Mouse (Mus musculus) myocyte (in vitro differentiated cells): Measurements from ENCODE around the gene Zfp36. TPM values are rescaled to one million over a fixed set of nuclear protein-coding genes. Genes with fewer than 3 reads are reported as not detected.

ENCODE experiments used
- H3K27me3 ChIP-seq: one replicate; pipeline ENCODE4 v1.6.1; 2011; ENCODE audit not compliant: control insufficient read depth, insufficient read depth, insufficient read length
- H3K36me3 ChIP-seq: one replicate; pipeline ENCODE4 v1.6.1; 2011; ENCODE audit not compliant: control insufficient read depth, insufficient read depth
- H3K4me2 ChIP-seq: one replicate; pipeline ENCODE4 v1.6.1; 2011; ENCODE audit warnings: low read depth, control low read depth
- H3K4me3 ChIP-seq: one replicate; pipeline ENCODE4 v1.5.1; 2011; ENCODE audit warnings: mild to moderate bottlenecking, control low read depth, moderate library complexity
- H3K79me2 ChIP-seq: one replicate; pipeline ENCODE4 v1.6.1; 2011; ENCODE audit not compliant: control insufficient read depth, insufficient read depth
- H3ac ChIP-seq: one replicate; pipeline ENCODE4 v1.6.1; 2011; ENCODE audit not compliant: control insufficient read depth, insufficient read length
- CEBPB ChIP-seq: IDR thresholded peaks from 2 replicates; pipeline ENCODE4 v1.6.1; 2011; ENCODE audit warnings: mild to moderate bottlenecking, moderate library complexity; ENCODE audit not compliant: poor library complexity, insufficient read depth, severe bottlenecking
- E2F4 ChIP-seq: IDR thresholded peaks from one replicate; pipeline ENCODE4 v1.6.1; 2011; ENCODE audit warnings: mild to moderate bottlenecking, control low read depth, moderate library complexity; ENCODE audit not compliant: insufficient read depth
- MAX ChIP-seq: IDR thresholded peaks from one replicate; pipeline ENCODE4 v1.6.1; 2011; ENCODE audit warnings: low read depth, mild to moderate bottlenecking, control low read depth
- MYOD1 ChIP-seq, 3 experiments: IDR thresholded peaks; one replicate each; pipeline ENCODE4 v1.6.1; 2011; ENCODE audit warnings: control low read depth in 2 of 3, low read depth in 2 of 3, mild to moderate bottlenecking in 2 of 3, moderate library complexity in 1 of 3; ENCODE audit not compliant: insufficient read length in 2 of 3, control insufficient read depth in 1 of 3
- MYOG ChIP-seq, 3 experiments: IDR thresholded peaks; one replicate each; pipeline ENCODE4 v1.6.1; 2011; ENCODE audit warnings: control low read depth in 2 of 3, low read depth in 2 of 3, mild to moderate bottlenecking in 2 of 3; ENCODE audit not compliant: insufficient read length in 2 of 3, control insufficient read depth in 1 of 3, insufficient read depth in 1 of 3
- POLR2A ChIP-seq: IDR thresholded peaks from one replicate; pipeline ENCODE4 v1.6.1; 2011; ENCODE audit warnings: low read depth, mild to moderate bottlenecking, control low read depth, moderate library complexity; ENCODE audit not compliant: insufficient read length
- POLR2AphosphoS2 ChIP-seq: IDR thresholded peaks from one replicate; pipeline ENCODE4 v1.6.1; 2011; ENCODE audit warnings: low read depth, control low read depth; ENCODE audit not compliant: insufficient read length
- REST ChIP-seq: IDR thresholded peaks from one replicate; pipeline ENCODE4 v1.6.1; 2011; ENCODE audit warnings: mild to moderate bottlenecking, control low read depth, moderate library complexity; ENCODE audit not compliant: insufficient read depth, insufficient read length
- SRF ChIP-seq: IDR thresholded peaks from one replicate; pipeline ENCODE4 v1.6.1; 2011; ENCODE audit warnings: low read depth; ENCODE audit not compliant: control insufficient read depth, insufficient read length
- TCF12 ChIP-seq: IDR thresholded peaks from one replicate; pipeline ENCODE4 v1.6.1; 2011; ENCODE audit warnings: mild to moderate bottlenecking, control low read depth; ENCODE audit not compliant: poor library complexity, insufficient read depth, severe bottlenecking
- TCF3 ChIP-seq: IDR thresholded peaks from one replicate; pipeline ENCODE4 v1.6.1; 2011; ENCODE audit warnings: low read depth, control low read depth; ENCODE audit not compliant: insufficient read length
- USF1 ChIP-seq: IDR thresholded peaks from one replicate; pipeline ENCODE4 v1.6.1; 2011; ENCODE audit warnings: low read depth, mild to moderate bottlenecking, control low read depth, moderate library complexity
- polyA plus RNA-seq: library from polyadenylated mRNA; unstranded; fragments of >200 nt; fragmentation: generic; extraction: Trizol; gene quantifications from one replicate; pipeline ENCODE4 v1.2.1, GENCODE M21; 2012; ENCODE audit warnings: missing spikeins

Gene Zfp36
- polyA plus RNA-seq, 1 experiment, result 7.5 TPM

GRCm38 (mm10) chr7:28367663-28368275 lies 12.3 kb downstream of the Zfp36 start:
- Histone ChIP-seq H3ac (no peak overlapping the region), H3K36me3 (no peaks in the 10 kb centered on the region)

GRCm38 (mm10) chr7:28362441-28363060 lies 17.5 kb downstream of the Zfp36 start:
- Histone ChIP-seq H3ac (no peak overlapping the region), H3K36me3 (no peaks in the 10 kb centered on the region), H3K79me2 (no peaks in the 10 kb centered on the region), H3K4me2 (no peak overlapping the region), H3K27me3 (no peaks in the 10 kb centered on the region), H3K4me3 (no peak overlapping the region)
- no peak for TF ChIP-seq E2F4
- TF ChIP-seq USF1, result no peak
- peak in 1 of 3 experiments; percentile 32 for TF ChIP-seq MYOG (IDR thresholded peaks at IDR 0.05; ENCODE audit: control insufficient read depth in 1 of 3, insufficient read depth in 1 of 3, insufficient read length in 2 of 3, low read depth in 2 of 3)
- TF ChIP-seq TCF3, result no peak

More at GRCm38 (mm10) chr7:28367663-28368275, 12.3 kb downstream of the Zfp36 start:
- Histone ChIP-seq H3K79me2 (peaks cover 19% of the 10 kb centered on the region), H3K4me2 (no peak overlapping the region), H3K4me3 (no peak overlapping the region), H3K27me3 (no peaks in the 10 kb centered on the region)
- TF ChIP-seq MYOD1 (IDR thresholded peaks at IDR 0.05; ENCODE audit: control insufficient read depth in 1 of 3, insufficient read length in 2 of 3, low read depth in 2 of 3) (no peak), SRF (no peak), MYOG (IDR thresholded peaks at IDR 0.05; ENCODE audit: control insufficient read depth in 1 of 3, insufficient read depth in 1 of 3, insufficient read length in 2 of 3, low read depth in 2 of 3) (no peak), POLR2AphosphoS2 (no peak), REST (no peak), CEBPB (no peak), TCF3 (no peak), TCF12 (no peak), USF1 (no peak), MAX (no peak), POLR2A (no peak), E2F4 (no peak)

GRCm38 (mm10) chr7:28361647-28362341 lies 18.3 kb downstream of the Zfp36 start:
- Histone ChIP-seq H3K36me3 (no peaks in the 10 kb centered on the region), H3ac (no peak overlapping the region), H3K4me2 (no peak overlapping the region)

GRCm38 (mm10) chr7:28360291-28360690 lies 19.8 kb downstream of the Zfp36 start:
- no peak overlapping the region for H3K4me3 ChIP-seq
- H3K4me2 ChIP-seq, result no peak overlapping the region
- TF ChIP-seq SRF (no peak), POLR2AphosphoS2 (peak; percentile 11)
- no peak overlapping the region for H3ac ChIP-seq
- H3K27me3 ChIP-seq, result no peaks in the 10 kb centered on the region
- no peaks in the 10 kb centered on the region for H3K79me2 ChIP-seq
- no peaks in the 10 kb centered on the region for H3K36me3 ChIP-seq

More at GRCm38 (mm10) chr7:28361647-28362341, 18.3 kb downstream of the Zfp36 start:
- Histone ChIP-seq H3K79me2 (no peaks in the 10 kb centered on the region), H3K27me3 (no peaks in the 10 kb centered on the region), H3K4me3 (no peak overlapping the region)
- TF ChIP-seq TCF3 (peak; percentile 7), E2F4 (no peak), MYOG (IDR thresholded peaks at IDR 0.05; ENCODE audit: control insufficient read depth in 1 of 3, insufficient read depth in 1 of 3, insufficient read length in 2 of 3, low read depth in 2 of 3) (peak; percentile 50 to 92 (median 51)), POLR2AphosphoS2 (no peak), MYOD1 (IDR thresholded peaks at IDR 0.05; ENCODE audit: control insufficient read depth in 1 of 3, insufficient read length in 2 of 3, low read depth in 2 of 3) (peak in 2 of 3 experiments; percentile 46 to 72)

- Histone ChIP-seq H3ac (no peak overlapping the region), H3K4me3 (no peak overlapping the region), H3K27me3 (no peaks in the 10 kb centered on the region), H3K79me2 (no peaks in the 10 kb centered on the region), H3K4me2 (no peak overlapping the region), H3K36me3 (no peaks in the 10 kb centered on the region)
- no peak for TF ChIP-seq SRF
- peak; percentile 10 for TF ChIP-seq POLR2AphosphoS2
Measured at GRCm38 (mm10) chr7:28359854-28360253, 20.2 kb downstream of the Zfp36 start.

- TF ChIP-seq SRF (no peak), CEBPB (no peak), POLR2AphosphoS2 (no peak), MYOG (IDR thresholded peaks at IDR 0.05; ENCODE audit: control insufficient read depth in 1 of 3, insufficient read depth in 1 of 3, insufficient read length in 2 of 3, low read depth in 2 of 3) (no peak), MYOD1 (IDR thresholded peaks at IDR 0.05; ENCODE audit: control insufficient read depth in 1 of 3, insufficient read length in 2 of 3, low read depth in 2 of 3) (no peak)
- no peak overlapping the region for H3ac ChIP-seq
- peak overlapping the region; percentile 2 for H3K4me2 ChIP-seq
- H3K36me3 ChIP-seq, result peaks cover 12% of the 10 kb centered on the region
- no peaks in the 10 kb centered on the region for H3K27me3 ChIP-seq
- no peaks in the 10 kb centered on the region for H3K79me2 ChIP-seq
- no peak overlapping the region for H3K4me3 ChIP-seq
Measured at GRCm38 (mm10) chr7:28358431-28358830, 21.6 kb downstream of the Zfp36 start.
